Mouse (Mus musculus) liver, embryonic 14.5 days (tissue): ENCODE measurements around the gene Dlg2.

Experiments
- CTCF ChIP-seq: IDR thresholded peaks from 2 replicates; pipeline ENCODE4 v1.5.1; 2016; ENCODE audit warnings: antibody characterized with exemption, low read depth, control low read depth
- EP300 ChIP-seq: IDR thresholded peaks from 2 replicates; pipeline ENCODE4 v1.6.1; 2016; ENCODE audit warnings: antibody characterized with exemption, low read depth

DNA sequence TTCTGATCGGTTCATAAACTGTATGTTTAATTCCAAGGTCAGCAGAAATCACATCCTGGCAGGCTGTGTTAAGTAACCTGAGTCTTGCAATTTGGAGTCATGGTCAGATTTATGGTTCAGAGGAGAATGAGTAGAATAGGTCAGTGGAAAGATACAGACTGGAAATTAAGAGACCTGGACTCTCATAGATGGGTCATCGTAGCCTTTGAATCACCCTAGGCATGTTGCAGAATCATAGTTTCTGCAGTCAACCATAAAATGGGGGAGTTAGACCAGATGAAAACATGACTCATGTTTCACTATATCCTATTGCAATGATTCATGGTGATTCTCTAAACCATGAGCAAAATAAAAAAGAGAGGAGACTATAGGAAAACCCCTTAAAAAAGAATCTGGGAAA lies 1213.4 kb downstream of the Dlg2 start:
- TF ChIP-seq CTCF (no peak), EP300 (no peak)
